Mouse (Mus musculus) CH12.LX (cell line): ENCODE measurements around the gene Gm28845. TPM values are rescaled to one million over a fixed set of nuclear protein-coding genes. Genes with fewer than 3 reads are reported as not detected.
A peak's percentile ranks its signal among the peaks of the same experiment; 100 is the strongest.

Source experiments
- DNase-seq: peaks from one replicate; pipeline ENCODE4 v3.0.0-alpha.2; 2013; ENCODE audit errors: extremely low read depth
- H3K27ac ChIP-seq: 2 replicates; pipeline ENCODE4 v1.5.1; 2012; ENCODE audit warnings: low read depth, mild to moderate bottlenecking, control low read depth, moderate library complexity; ENCODE audit not compliant: insufficient read depth
- H3K27me3 ChIP-seq: replicated peaks from 2 replicates; pipeline ENCODE3; 2012; ENCODE audit warnings: inconsistent platforms
- H3K36me3 ChIP-seq, 2 experiments: replicated peaks in 1 of 2; 2 replicates each; pipeline versions ENCODE3 to v1.6.1; 2012; ENCODE audit warnings: inconsistent platforms in 1 of 2, low read length in 1 of 2, mild to moderate bottlenecking in 1 of 2, mixed read lengths in 1 of 2, moderate library complexity in 1 of 2; ENCODE audit not compliant: control insufficient read depth in 1 of 2, insufficient read depth in 1 of 2
- H3K4me1 ChIP-seq, 2 experiments: 2 replicates each; pipeline ENCODE4 v1.6.1; 2012; ENCODE audit warnings: inconsistent platforms in 1 of 2, moderate library complexity in 1 of 2; ENCODE audit not compliant: insufficient read depth in 2 of 2, control insufficient read depth in 1 of 2
- H3K4me2 ChIP-seq: 2 replicates; pipeline ENCODE4 v1.6.1; 2012; ENCODE audit warnings: low read depth, mild to moderate bottlenecking, control low read depth; ENCODE audit not compliant: poor library complexity, insufficient read depth, severe bottlenecking
- H3K4me3 ChIP-seq, 3 experiments: fragments of 150-350 bp in 1 of 3; sonication (generic) in 1 of 3; replicated peaks in 1 of 3; 2 replicates each; pipeline versions ENCODE3 to v1.5.1; 2011 to 2012; ENCODE audit warnings: low read depth in 2 of 3, low read length in 2 of 3, mild to moderate bottlenecking in 2 of 3, moderate library complexity in 2 of 3, control low read depth in 1 of 3, improper control_type of control experiment in 1 of 3, inconsistent platforms in 1 of 3, mixed read lengths in 1 of 3; ENCODE audit not compliant: poor library complexity in 1 of 3
- H3K79me2 ChIP-seq: replicated peaks from 2 replicates; pipeline ENCODE4 v1.6.1; 2012; ENCODE audit warnings: mild to moderate bottlenecking, moderate library complexity; ENCODE audit not compliant: control insufficient read depth, poor library complexity, insufficient read depth, severe bottlenecking; ENCODE audit errors: extremely low read depth
- H3K9ac ChIP-seq: 2 replicates; pipeline ENCODE4 v1.6.1; 2012; ENCODE audit warnings: low read depth, mild to moderate bottlenecking, control low read depth, moderate library complexity; ENCODE audit not compliant: insufficient read depth
- H3K9me3 ChIP-seq: replicated peaks from 2 replicates; pipeline ENCODE3; 2012; ENCODE audit warnings: low read length, inconsistent platforms, mixed read lengths
- BHLHE40 ChIP-seq: IDR thresholded peaks from 2 replicates; pipeline ENCODE4 v1.6.1; 2011; ENCODE audit warnings: mild to moderate bottlenecking, low read depth, low read length, improper control_type of control experiment
- CHD2 ChIP-seq: IDR thresholded peaks from 2 replicates; pipeline ENCODE4 v1.6.1; 2011; ENCODE audit warnings: low read length, improper control_type of control experiment
- CTCF ChIP-seq, 2 experiments: IDR thresholded peaks in 1 of 2; conservative IDR thresholded peaks in 1 of 2; 2 replicates each; pipeline ENCODE4 v1.5.1; 2011 to 2012; ENCODE audit warnings: low read depth in 2 of 2, low read length in 2 of 2, improper control_type of control experiment in 1 of 2, inconsistent platforms in 1 of 2, mild to moderate bottlenecking in 1 of 2, moderate library complexity in 1 of 2
- E2F4 ChIP-seq: IDR thresholded peaks from 2 replicates; pipeline ENCODE4 v1.6.1; 2011; ENCODE audit warnings: low read depth, low read length, improper control_type of control experiment; ENCODE audit not compliant: insufficient replicate concordance
- ELF1 ChIP-seq: IDR thresholded peaks from 2 replicates; pipeline ENCODE4 v1.6.1; 2014; ENCODE audit warnings: low read depth, mild to moderate bottlenecking, inconsistent platforms, low read length, improper control_type of control experiment
- GABPA ChIP-seq: IDR thresholded peaks from 2 replicates; pipeline ENCODE4 v1.6.1; 2012; ENCODE audit warnings: low read depth, low read length, improper control_type of control experiment, inconsistent platforms; ENCODE audit not compliant: insufficient replicate concordance
- HCFC1 ChIP-seq: IDR thresholded peaks from 2 replicates; pipeline ENCODE4 v1.6.1; 2012; ENCODE audit warnings: low read depth, mild to moderate bottlenecking, inconsistent platforms, low read length, improper control_type of control experiment
- IRF4 ChIP-seq: IDR thresholded peaks from 2 replicates; pipeline ENCODE4 v1.6.1; 2014; ENCODE audit warnings: low read depth, mild to moderate bottlenecking, inconsistent platforms, low read length, improper control_type of control experiment
- JUN ChIP-seq: IDR thresholded peaks from 2 replicates; pipeline ENCODE4 v1.6.1; 2011; ENCODE audit warnings: low read depth, mild to moderate bottlenecking, low read length, improper control_type of control experiment, moderate library complexity; ENCODE audit not compliant: insufficient read depth
- JUND ChIP-seq: conservative IDR thresholded peaks from 2 replicates; pipeline ENCODE4 v1.6.1; 2011; ENCODE audit warnings: low read depth, low read length, improper control_type of control experiment
- KAT2A ChIP-seq: IDR thresholded peaks from 2 replicates; pipeline ENCODE4 v1.6.1; 2012; ENCODE audit warnings: low read length, improper control_type of control experiment, inconsistent platforms; ENCODE audit not compliant: insufficient replicate concordance
- NELFE ChIP-seq: IDR thresholded peaks from 2 replicates; pipeline ENCODE4 v1.6.1; 2011; ENCODE audit warnings: low read depth, low read length, improper control_type of control experiment
- POLR2A ChIP-seq: IDR thresholded peaks from 2 replicates; pipeline ENCODE4 v1.6.1; 2011; ENCODE audit warnings: low read depth, mild to moderate bottlenecking, improper control_type of control experiment, low read length
- POLR2AphosphoS2 ChIP-seq: IDR thresholded peaks from 2 replicates; pipeline ENCODE4 v1.6.1; 2011; ENCODE audit warnings: low read depth, low read length, improper control_type of control experiment
- RAD21 ChIP-seq: IDR thresholded peaks from 2 replicates; pipeline ENCODE4 v1.6.1; 2011; ENCODE audit warnings: low read depth, mild to moderate bottlenecking, low read length, improper control_type of control experiment, moderate library complexity
- USF1 ChIP-seq: IDR thresholded peaks from 2 replicates; pipeline ENCODE4 v1.6.1; 2014; ENCODE audit warnings: low read depth, mild to moderate bottlenecking, inconsistent platforms, low read length, improper control_type of control experiment
- USF2 ChIP-seq: conservative IDR thresholded peaks from 2 replicates; pipeline ENCODE4 v1.6.1; 2011; ENCODE audit warnings: low read depth, low read length, improper control_type of control experiment
- ZKSCAN1 ChIP-seq: IDR thresholded peaks from 2 replicates; pipeline ENCODE4 v1.6.1; 2012; ENCODE audit warnings: low read depth, inconsistent platforms, low read length, improper control_type of control experiment, borderline replicate concordance
- ZNF384 ChIP-seq: IDR thresholded peaks from 2 replicates; pipeline ENCODE4 v1.6.1; 2012; ENCODE audit warnings: low read depth, low read length, improper control_type of control experiment, inconsistent platforms
- dilution Hi-C: fragments of 300-500 bp; cut with MboI; formaldehyde crosslinking; loops from 2 replicates; pipeline ENCODE4 v1.14.3; 2020; ENCODE audit warnings: low sequenced_read_pairs; ENCODE audit not compliant: extremely low pct_unique_long_range_greater_than_20kb, extremely low pct_ligation_motif_present
- in situ Hi-C: fragments of 300-500 bp; cut with MboI; formaldehyde crosslinking; loops from 3 replicates; pipeline ENCODE4 v1.14.3; 2019; ENCODE audit warnings: low sequenced_read_pairs, low pct_ligation_motif_present, low pct_unique_long_range_greater_than_20kb, mixed read lengths
- polyA plus RNA-seq: library from polyadenylated mRNA; unstranded; fragments of >175 nt; gene quantifications from 2 replicates; pipeline ENCODE4 v1.2.1, GENCODE M21; 2012; ENCODE audit warnings: low read depth; ENCODE audit not compliant: insufficient read length
- total RNA-seq, 2 experiments: library from RNA; depleted of rRNA; stranded (reverse); fragments of 300-350 nt in 1 of 2; fragments of >200 nt in 1 of 2; gene quantifications; 2 replicates each; pipeline ENCODE4 v1.2.3; 2012 to 2014

The Gm28845 gene
- total and polyA plus RNA-seq, 3 experiments, result not detected

DNA sequence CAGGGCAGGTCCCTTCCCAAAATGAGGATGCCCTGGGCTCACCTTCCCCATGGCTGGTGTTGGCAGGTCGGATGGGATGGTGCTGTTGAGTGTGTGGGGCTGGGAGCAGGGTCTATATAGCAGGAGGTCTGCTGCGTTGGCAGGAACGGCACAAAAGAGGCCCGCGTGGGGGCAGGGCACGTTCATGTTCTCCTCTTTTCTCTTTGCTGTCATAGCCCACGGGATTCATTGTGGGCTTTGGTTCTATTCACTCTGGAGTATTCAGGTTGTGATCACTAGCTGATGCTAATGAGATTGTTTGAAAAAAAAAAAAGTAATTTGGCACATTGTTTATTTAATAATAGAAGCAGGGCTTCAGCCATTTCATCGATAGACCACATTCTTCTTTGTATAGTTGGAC is 56.0 kb downstream of the Gm28845 start, which contains the start of gene Crygd:
Gene Crygd (minus strand): TSS at position 101 of the 400 bp plus-strand sequence.
- no peak within 1 kb of the TSS for H3K9ac ChIP-seq
- no peaks in the 10 kb centered on the region for H3K36me3 ChIP-seq
- H3K27me3 ChIP-seq, result no peaks in the 10 kb centered on the region
- H3K4me3 ChIP-seq, result no peak within 1 kb of the TSS
- H3K9me3 ChIP-seq, result peaks cover 2% of the 10 kb centered on the region
- H3K4me1 ChIP-seq, result peaks cover 0 to 20% of the 10 kb centered on the region in 2 experiments; a peak in 3 of 4 replicates
- TF ChIP-seq USF2 (no peak), CHD2 (no peak), ELF1 (no peak), JUND (no peak), KAT2A (no peak), E2F4 (no peak), POLR2AphosphoS2 (no peak), IRF4 (no peak), ZNF384 (no peak), HCFC1 (no peak), USF1 (no peak), POLR2A (no peak), RAD21 (no peak), JUN (no peak), CTCF (conservative IDR thresholded peaks at IDR 0.05 in 1 of 2, IDR thresholded peaks at IDR 0.05 in 1 of 2; ENCODE audit: low read depth in 2 of 2, low read length in 2 of 2) (no peak), ZKSCAN1 (no peak), NELFE (no peak), GABPA (no peak), BHLHE40 (no peak)
- in situ Hi-C loops, result no loop called here
- DNase-seq, result no peak
- H3K27ac ChIP-seq, result no peak within 1 kb of the TSS
- H3K79me2 ChIP-seq, result no peaks in the 10 kb centered on the region
- dilution Hi-C loops, result no loop called here
- no peak within 1 kb of the TSS for H3K4me2 ChIP-seq

GRCm38 (mm10) chr1:65052140-65052539 is 67.2 kb downstream of the Gm28845 start:
- dilution Hi-C loops, result no loop called here
- in situ Hi-C loops, result no loop called here

More at GRCm38 (mm10) chr1:65052140-65052539, 67.2 kb downstream of the Gm28845 start:
- Histone ChIP-seq H3K4me2 (no peak overlapping the region), H3K36me3 (no peaks in the 10 kb centered on the region), H3K9me3 (peaks cover 2% of the 10 kb centered on the region), H3K4me3 (no peak overlapping the region), H3K4me1 (peaks cover 0 to 15% of the 10 kb centered on the region in 2 experiments; a peak in 3 of 4 replicates), H3K9ac (no peak overlapping the region), H3K79me2 (no peaks in the 10 kb centered on the region), H3K27me3 (no peaks in the 10 kb centered on the region), H3K27ac (no peak overlapping the region)
- DNase-seq, result peak; percentile 17
- TF ChIP-seq CHD2 (no peak), IRF4 (no peak), ZKSCAN1 (no peak)
